Mouse (Mus musculus): ENCODE results near the gene Megf9. TPM values are rescaled to one million over a fixed set of nuclear protein-coding genes. Genes with fewer than 3 reads are reported as not detected.

Gene Megf9
- total and polyA plus RNA-seq, 2 experiments = 8.6 to 9.9 TPM

- Histone ChIP-seq H3K27me3 (ENCODE audit: control insufficient read depth, insufficient read depth, low read length) (no peaks in the 10 kb centered on the region), H3K4me3 (ENCODE audit: insufficient read depth, low read depth, low read length) (no peak overlapping the region), H3K36me3 (ENCODE audit: control insufficient read depth, insufficient read depth, low read length) (no peaks in the 10 kb centered on the region), H3K79me2 (ENCODE audit: control insufficient read depth, insufficient read depth, low read length) (no peaks in the 10 kb centered on the region), H3K4me1 (ENCODE audit: control insufficient read depth, insufficient read depth, low read length) (no peaks in the 10 kb centered on the region), H3K27ac (replicated peaks; ENCODE audit: insufficient read depth, low read depth, low read length) (no peak overlapping the region), H3K9ac (ENCODE audit: low read depth, low read length) (no peak overlapping the region)
- DNase-seq (ENCODE audit: extremely low read depth, low read depth, low spot score) = no peak
- TF ChIP-seq CTCF (IDR thresholded peaks at IDR 0.05; ENCODE audit: low read depth, low read length) = no peak
- no peak for TF ChIP-seq POLR2A (IDR thresholded peaks at IDR 0.05; ENCODE audit: extremely low read depth, insufficient read depth, low read length)
- WGBS = 86% methylated on average over 2 of the region's 2 CpGs
These were observed 7.6 kb upstream of the Megf9 start for GRCm38 (mm10) chr4:70542387-70542786.

- Histone ChIP-seq H3K27ac (replicated peaks; ENCODE audit: insufficient read depth, low read depth, low read length) (no peak overlapping the region), H3K4me1 (ENCODE audit: control insufficient read depth, insufficient read depth, low read length) (peaks cover 4% of the 10 kb centered on the region), H3K9ac (ENCODE audit: low read depth, low read length) (no peak overlapping the region), H3K36me3 (ENCODE audit: control insufficient read depth, insufficient read depth, low read length) (no peaks in the 10 kb centered on the region), H3K4me3 (ENCODE audit: insufficient read depth, low read depth, low read length) (no peak overlapping the region), H3K27me3 (ENCODE audit: control insufficient read depth, insufficient read depth, low read length) (no peaks in the 10 kb centered on the region), H3K79me2 (ENCODE audit: control insufficient read depth, insufficient read depth, low read length) (no peaks in the 10 kb centered on the region)
- 73% methylated on average over 6 of the region's 6 CpGs for WGBS
- TF ChIP-seq CTCF (IDR thresholded peaks at IDR 0.05; ENCODE audit: low read depth, low read length) (no peak), POLR2A (IDR thresholded peaks at IDR 0.05; ENCODE audit: extremely low read depth, insufficient read depth, low read length) (no peak)
- DNase-seq (ENCODE audit: extremely low read depth, low read depth, low spot score) = no peak
These were observed 5.9 kb upstream of the Megf9 start for GRCm38 (mm10) chr4:70540743-70541142.

- no peak for TF ChIP-seq CTCF (IDR thresholded peaks at IDR 0.05; ENCODE audit: low read depth, low read length)
- no peaks in the 10 kb centered on the region for H3K36me3 ChIP-seq (ENCODE audit: control insufficient read depth, insufficient read depth, low read length)
- no peak overlapping the region for H3K27ac ChIP-seq (replicated peaks; ENCODE audit: insufficient read depth, low read depth, low read length)
- no peak overlapping the region for H3K4me3 ChIP-seq (ENCODE audit: insufficient read depth, low read depth, low read length)
- H3K27me3 ChIP-seq (ENCODE audit: control insufficient read depth, insufficient read depth, low read length) = no peaks in the 10 kb centered on the region
- 59% methylated on average over 2 of the region's 2 CpGs for WGBS
- peak; percentile 74 for DNase-seq (ENCODE audit: extremely low read depth, low read depth, low spot score)
- H3K79me2 ChIP-seq (ENCODE audit: control insufficient read depth, insufficient read depth, low read length) = no peaks in the 10 kb centered on the region; the same call in 1 of the 2 replicates
- peaks cover 10% of the 10 kb centered on the region for H3K4me1 ChIP-seq (ENCODE audit: control insufficient read depth, insufficient read depth, low read length)
- H3K9ac ChIP-seq (ENCODE audit: low read depth, low read length) = no peak overlapping the region
These were observed 2.1 kb upstream of the Megf9 start for GRCm38 (mm10) chr4:70536661-70537580.

DNA sequence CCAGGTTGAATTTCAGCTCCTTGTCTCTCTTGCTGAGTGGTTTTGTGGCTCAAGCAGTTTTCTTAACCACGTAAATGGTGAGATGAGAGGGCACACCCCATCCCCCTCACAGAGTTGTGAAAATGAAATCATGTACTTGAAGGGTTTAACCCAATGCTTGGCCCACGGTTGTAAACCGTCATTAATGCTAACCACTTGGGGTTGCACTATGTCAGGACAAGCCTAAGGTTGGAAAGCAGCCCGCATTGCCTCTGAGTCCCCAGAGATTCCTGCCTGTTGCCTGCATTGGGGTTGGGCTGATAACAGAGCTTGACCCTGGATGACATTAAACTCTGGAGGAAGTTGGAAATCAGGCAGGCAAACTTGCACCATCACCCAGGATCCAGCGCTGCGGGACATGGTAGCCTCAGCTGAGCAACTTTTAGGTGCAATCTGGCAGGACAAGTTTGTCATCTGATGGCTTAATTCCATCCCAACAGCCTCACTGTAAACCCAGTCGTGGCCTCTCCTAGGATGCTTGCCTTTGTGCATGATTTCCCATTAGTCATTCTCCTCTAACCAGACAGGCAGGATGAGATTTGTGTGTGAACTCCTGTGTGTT lies 1.0 kb upstream of the Megf9 start:
- Histone ChIP-seq H3K27ac (replicated peaks; ENCODE audit: insufficient read depth, low read depth, low read length) (peak overlapping the region; percentile 64; the same call in 1 of the 2 replicates), H3K4me3 (ENCODE audit: insufficient read depth, low read depth, low read length) (peak overlapping the region; percentile 84)

GRCm38 (mm10) chr4:70535289-70535688 lies 494 bp upstream of the Megf9 start:
- peak; percentile 43 for DNase-seq (ENCODE audit: extremely low read depth, low read depth, low spot score)
- Histone ChIP-seq H3K79me2 (ENCODE audit: control insufficient read depth, insufficient read depth, low read length) (no peaks in the 10 kb centered on the region; the same call in 1 of the 2 replicates), H3K4me3 (ENCODE audit: insufficient read depth, low read depth, low read length) (peak overlapping the region; percentile 84), H3K27ac (replicated peaks; ENCODE audit: insufficient read depth, low read depth, low read length) (peak overlapping the region; percentile 64), H3K36me3 (ENCODE audit: control insufficient read depth, insufficient read depth, low read length) (no peaks in the 10 kb centered on the region), H3K27me3 (ENCODE audit: control insufficient read depth, insufficient read depth, low read length) (no peaks in the 10 kb centered on the region), H3K9ac (ENCODE audit: low read depth, low read length) (peak overlapping the region; percentile 84), H3K4me1 (ENCODE audit: control insufficient read depth, insufficient read depth, low read length) (peaks cover 10% of the 10 kb centered on the region)
- 0% methylated on average over 18 of the region's 18 CpGs for WGBS
- TF ChIP-seq CTCF (IDR thresholded peaks at IDR 0.05; ENCODE audit: low read depth, low read length) (no peak), POLR2A (IDR thresholded peaks at IDR 0.05; ENCODE audit: extremely low read depth, insufficient read depth, low read length) (no peak)

More for the DNA sequence above, 1.0 kb upstream of the Megf9 start:
- Histone ChIP-seq H3K9ac (ENCODE audit: low read depth, low read length) (peak overlapping the region; percentile 84; the same call in 1 of the 2 replicates), H3K79me2 (ENCODE audit: control insufficient read depth, insufficient read depth, low read length) (no peaks in the 10 kb centered on the region; the same call in 1 of the 2 replicates), H3K27me3 (ENCODE audit: control insufficient read depth, insufficient read depth, low read length) (no peaks in the 10 kb centered on the region), H3K4me1 (ENCODE audit: control insufficient read depth, insufficient read depth, low read length) (peaks cover 10% of the 10 kb centered on the region), H3K36me3 (ENCODE audit: control insufficient read depth, insufficient read depth, low read length) (no peaks in the 10 kb centered on the region)
- no peak for TF ChIP-seq POLR2A (IDR thresholded peaks at IDR 0.05; ENCODE audit: extremely low read depth, insufficient read depth, low read length)
- TF ChIP-seq CTCF (IDR thresholded peaks at IDR 0.05; ENCODE audit: low read depth, low read length) = no peak
- WGBS = 2% methylated on average over 7 of the region's 7 CpGs
- peak; percentile 69 for DNase-seq (ENCODE audit: extremely low read depth, low read depth, low spot score)
